Mouse (Mus musculus) kidney, adult 8-10 months (tissue): ENCODE measurements around the gene Glrx3.
"Not testable (repeated sequence)": the region's sequence is repeated elsewhere in the genome, so short reads cannot be mapped to it uniquely, and the experiment has no call there.

Experiments
- DNase-seq, 2 experiments: peaks; one replicate each; pipeline ENCODE4 v3.0.0; 2022

The Glrx3 gene

DNA sequence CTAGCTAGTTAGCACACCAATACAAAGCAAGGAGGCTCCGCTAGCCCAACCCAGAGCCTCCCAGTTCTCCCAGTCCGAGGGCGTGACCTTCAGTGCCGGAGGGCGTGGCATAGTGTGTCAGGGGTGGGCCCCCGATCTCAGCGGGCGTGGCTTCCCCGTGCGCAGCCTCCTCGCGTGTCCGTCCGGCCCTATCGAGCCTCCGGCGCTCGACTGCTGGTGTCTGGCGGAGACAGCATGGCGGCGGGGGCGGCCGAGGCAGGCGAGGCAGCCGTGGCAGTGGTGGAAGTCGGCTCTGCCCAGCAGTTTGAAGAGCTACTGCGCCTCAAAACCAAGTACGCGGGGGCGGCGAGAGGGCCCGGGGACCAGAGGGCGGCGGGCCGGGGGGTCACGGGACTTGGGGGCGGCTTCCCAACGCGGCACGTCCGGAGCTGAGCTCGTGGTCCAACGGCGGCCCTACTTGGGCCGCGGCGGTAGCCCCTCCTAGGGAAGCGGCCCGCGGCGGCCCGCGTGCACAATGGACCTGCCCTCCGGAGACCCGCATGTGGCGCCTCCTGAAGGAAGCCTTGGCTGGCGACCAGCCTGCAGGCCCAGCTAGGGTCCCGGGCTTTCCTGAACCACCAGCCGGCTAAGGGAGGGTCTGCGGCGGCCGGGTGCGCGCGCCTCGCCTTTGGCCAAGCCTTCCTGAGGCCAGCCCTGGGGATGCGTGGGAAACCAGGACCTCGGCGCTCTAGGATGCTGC is at the start of gene Glrx3:
Glrx3 (plus strand) TSS at position 175 of the 739 bp plus-strand sequence.
- peak; percentile 96 to 97 for DNase-seq

- no peak for DNase-seq
Measured at GRCm38 (mm10) chr7:137387863-137388262, 49.6 kb upstream of the Glrx3 start.

- DNase-seq, result no peak
Measured at GRCm38 (mm10) chr7:137395421-137395820, 42.0 kb upstream of the Glrx3 start.

- no peak for DNase-seq
Measured at GRCm38 (mm10) chr7:137397361-137397910, 40.0 kb upstream of the Glrx3 start.

- no peak for DNase-seq
Measured at GRCm38 (mm10) chr7:137398973-137399372, 38.4 kb upstream of the Glrx3 start.

- DNase-seq, result no peak
Measured at GRCm38 (mm10) chr7:137404146-137404545, 33.3 kb upstream of the Glrx3 start.

- no peak for DNase-seq
Measured at GRCm38 (mm10) chr7:137407428-137408058, 29.9 kb upstream of the Glrx3 start.

DNA sequence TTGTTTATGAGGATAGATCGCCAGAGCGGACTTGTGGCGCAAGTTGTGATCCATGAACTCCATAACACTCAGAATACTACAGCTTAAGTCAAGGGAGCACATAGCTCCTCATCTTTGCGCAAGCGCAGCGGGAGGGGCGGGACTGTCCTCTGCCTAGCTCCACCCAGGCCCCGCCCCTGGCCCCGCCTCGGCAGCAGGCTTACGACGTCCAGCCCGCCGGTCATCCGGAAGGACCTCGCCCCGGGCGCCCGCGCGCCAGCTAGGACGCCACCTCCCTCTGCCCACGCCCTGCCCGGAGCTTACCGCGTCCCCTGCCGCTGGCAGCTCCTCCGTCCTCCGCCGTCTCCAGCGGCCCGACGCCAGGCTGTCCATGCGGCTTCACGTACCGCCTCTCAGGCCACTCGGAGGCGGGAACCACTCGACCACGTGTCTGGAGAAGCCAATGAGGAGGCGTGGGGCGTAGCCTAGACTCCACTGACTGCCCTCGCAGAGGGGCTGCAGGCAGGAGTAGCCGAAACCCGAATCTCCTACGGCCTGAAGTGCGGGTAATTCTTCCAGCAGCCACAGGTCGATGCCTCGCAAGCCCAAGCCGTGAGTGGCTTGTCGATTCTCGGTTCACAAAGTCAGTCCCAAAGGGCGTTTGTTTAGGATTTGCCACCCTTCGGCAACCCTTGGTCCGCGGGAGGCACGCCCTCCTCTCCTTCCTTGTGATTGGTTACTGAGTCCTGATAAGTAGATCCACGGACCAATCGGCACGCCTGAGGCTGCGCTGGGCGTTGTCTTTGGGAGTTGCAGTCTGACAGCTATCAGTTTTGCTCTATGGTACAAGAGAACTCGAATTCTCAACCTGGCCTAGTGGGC is 26.8 kb upstream of the Glrx3 start, which contains the start of gene 9430038I01Rik:
9430038I01Rik (minus strand) TSS at position 426 of the 861 bp plus-strand sequence.
- peak; percentile 96 to 98 for DNase-seq

DNA sequence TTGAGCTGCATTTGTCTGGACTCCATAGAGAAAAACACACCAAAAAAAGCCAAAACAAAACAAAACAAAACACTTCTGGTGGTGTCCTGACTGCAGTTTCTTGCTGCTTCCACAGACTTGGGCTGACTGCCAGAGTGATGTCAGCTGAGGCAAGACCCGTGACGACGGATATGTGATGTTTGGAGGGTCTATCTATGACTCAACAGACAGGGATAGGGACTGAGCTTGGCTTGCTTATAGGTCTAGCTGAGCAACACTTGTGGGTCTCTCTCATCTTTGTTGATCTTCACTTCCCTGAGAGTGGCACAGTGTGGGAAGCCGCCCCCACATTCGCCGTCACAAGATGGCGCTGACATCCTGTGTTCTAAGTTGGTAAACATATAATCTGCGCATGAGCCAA is 22.7 kb upstream of the Glrx3 start:
- DNase-seq, result no peak

DNA sequence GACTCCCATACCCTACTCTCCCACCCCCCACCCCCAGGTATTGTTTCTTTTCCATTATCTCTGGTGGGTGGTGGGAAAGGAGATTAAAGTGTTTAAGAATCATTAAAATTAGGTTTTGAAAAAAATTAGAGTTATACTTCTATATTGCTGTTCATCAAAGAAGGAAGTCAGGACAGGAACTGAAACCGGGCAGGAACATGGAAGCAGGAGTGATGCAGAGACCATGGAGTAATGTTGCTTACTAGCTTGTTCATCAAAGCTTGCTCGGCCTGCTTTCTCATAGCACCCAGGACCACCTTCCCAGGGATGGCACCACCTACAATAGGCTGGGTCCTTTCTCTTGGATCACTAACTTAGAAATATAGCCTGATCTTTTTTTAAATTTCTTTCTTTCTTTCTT is 16.9 kb upstream of the Glrx3 start:
- DNase-seq, result no peak

- DNase-seq, result no peak
Measured at GRCm38 (mm10) chr7:137421236-137421635, 16.2 kb upstream of the Glrx3 start.

DNA sequence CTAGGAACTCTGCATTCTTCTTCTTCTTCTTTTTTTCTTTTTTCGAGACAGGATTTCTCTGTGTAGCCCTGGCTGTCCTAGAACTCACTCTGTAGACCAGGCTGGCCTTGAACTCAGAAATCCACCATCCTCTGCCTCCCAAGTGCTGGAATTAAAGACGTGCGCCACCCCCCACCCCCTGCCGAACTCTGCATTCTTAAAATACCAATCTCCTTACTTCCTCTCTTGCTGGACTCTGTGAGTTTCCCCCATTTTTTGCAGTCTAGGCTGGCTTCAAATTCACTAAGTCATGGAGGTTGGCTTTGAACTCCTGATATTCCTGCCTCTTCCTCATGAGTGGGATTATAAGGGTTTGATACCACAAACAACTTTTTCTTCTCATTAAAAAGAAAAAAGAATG is 10.7 kb upstream of the Glrx3 start:
- no peak for DNase-seq

GRCm38 (mm10) chr7:137431769-137432603 is 5.4 kb upstream of the Glrx3 start:
- peak; percentile 28 to 46 for DNase-seq

DNA sequence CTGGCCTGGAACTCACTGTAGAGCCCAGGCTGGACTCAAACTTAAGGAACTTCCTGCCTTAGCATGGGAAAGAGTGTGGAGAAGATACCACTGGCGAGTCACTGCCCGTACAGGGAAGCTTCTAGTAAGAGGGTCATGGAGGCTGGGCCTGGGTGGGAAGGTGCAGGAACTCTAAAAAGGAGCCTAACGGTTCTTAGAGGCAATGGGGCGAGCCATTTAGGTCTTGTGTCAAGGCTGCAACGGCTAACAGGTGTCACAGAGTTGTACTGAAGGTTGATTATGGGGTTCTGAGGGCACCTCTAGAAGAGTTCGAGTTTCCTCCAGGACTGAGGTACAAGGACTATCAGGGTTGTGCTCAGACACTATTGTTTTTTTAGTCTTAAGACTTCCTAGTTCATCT is 513 bp upstream of the Glrx3 start:
- DNase-seq, result no peak

DNA sequence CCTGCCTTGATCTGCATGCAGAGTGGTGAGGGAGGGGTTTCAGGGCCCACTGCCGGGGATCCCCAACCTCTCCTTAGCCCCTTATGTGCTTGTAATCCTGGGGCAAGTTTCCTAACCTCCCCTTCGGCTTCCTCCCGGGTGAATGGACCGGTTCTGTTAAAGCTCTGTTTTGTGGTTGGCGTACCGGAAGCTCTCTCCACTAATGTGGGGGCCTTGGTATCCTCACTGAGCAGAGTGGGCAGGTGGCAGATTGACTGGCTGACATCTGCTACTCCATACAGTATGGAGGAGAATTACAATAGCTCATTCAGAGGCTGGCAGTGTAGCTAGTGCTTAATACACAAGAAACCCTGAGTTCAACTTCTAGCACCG is 751 bp downstream of the Glrx3 start:
- no peak for DNase-seq

DNA sequence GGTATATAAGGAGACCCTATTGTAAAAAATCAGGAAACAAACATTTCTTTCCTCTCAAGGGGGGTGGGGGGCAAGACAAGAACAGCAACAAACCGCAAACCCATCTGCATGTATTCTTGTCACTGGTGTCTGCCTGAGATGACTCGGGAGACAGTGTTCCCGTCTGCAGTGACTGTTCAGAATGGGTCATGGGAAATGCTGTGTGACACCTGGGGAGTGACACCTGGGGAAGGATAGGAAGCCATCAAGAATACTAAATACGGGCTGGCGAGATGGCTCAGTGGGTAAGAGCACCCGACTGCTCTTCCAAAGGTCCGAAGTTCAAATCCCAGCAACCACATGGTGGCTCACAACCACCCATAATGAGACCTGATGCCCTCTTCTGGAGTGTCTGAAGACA is 1.5 kb downstream of the Glrx3 start:
- not testable (repeated sequence) for DNase-seq

- no peak for DNase-seq
Measured at GRCm38 (mm10) chr7:137442951-137443350, 5.5 kb downstream of the Glrx3 start.

- DNase-seq, result no peak
Measured at GRCm38 (mm10) chr7:137445321-137445720, 7.9 kb downstream of the Glrx3 start.

DNA sequence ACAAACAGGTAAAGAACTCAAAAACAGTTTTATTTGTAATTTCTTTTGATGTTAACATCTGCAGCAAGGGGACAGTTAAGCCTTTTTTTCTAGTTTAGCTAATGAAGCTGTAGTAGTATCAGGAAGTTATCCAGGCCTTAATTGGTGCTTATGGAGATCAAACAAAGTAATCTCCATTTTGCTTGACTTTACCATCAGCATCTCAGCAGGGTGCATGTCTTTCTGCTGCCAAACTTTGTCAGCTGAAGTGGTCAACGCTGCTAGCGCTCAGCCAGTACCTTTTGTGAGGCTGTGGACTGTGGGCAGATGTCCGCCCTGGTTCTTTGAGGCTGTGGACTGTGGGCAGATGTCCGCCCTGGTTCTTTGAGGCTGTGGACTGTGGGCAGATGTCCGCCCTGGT is 24.0 kb downstream of the Glrx3 start:
- no peak for DNase-seq

- peak; percentile 38 to 55 for DNase-seq
Measured at GRCm38 (mm10) chr7:137468174-137468573, 30.8 kb downstream of the Glrx3 start.

- DNase-seq, result no peak
Measured at GRCm38 (mm10) chr7:137471431-137472120, 34.2 kb downstream of the Glrx3 start.

DNA sequence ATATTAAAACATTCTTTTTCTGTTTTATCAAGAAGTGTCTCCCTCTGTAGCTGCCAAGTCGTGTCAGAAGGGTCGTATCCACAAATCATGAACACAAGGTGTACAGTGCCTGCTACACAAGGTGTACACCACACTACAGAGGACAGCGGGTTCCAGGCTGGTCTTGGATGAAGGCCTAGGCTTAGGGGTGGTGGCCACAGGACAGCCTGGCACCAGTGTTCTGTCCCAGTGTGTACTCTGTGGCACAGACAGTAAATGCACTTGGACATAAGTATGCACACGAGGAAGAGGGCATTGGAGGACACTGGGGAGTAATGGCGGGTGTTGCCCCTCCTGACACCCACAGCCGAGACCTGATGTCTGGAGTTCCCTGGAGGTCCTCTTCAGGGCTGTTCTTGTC is 34.7 kb downstream of the Glrx3 start:
- DNase-seq, result no peak
